Mouse (Mus musculus) common myeloid progenitor, adult 5-6 weeks (primary cell): ENCODE results near the gene Ptger3. TPM values are rescaled to one million over a fixed set of nuclear protein-coding genes. Genes with fewer than 3 reads are reported as not detected.

Experiments used
- ATAC-seq: replicated peaks from 2 replicates; pipeline ENCODE4 v1.8.0; 2016; ENCODE audit warnings: low read depth, mild to moderate bottlenecking, moderate TSS enrichment, inconsistent platforms; ENCODE audit not compliant: poor library complexity, severe bottlenecking
- total RNA-seq: library from RNA; stranded (forward); fragments of 200-1000, 187-1606 nt; gene quantifications from 2 replicates; pipeline ENCODE4 v1.2.3, GENCODE M21; 2017

The Ptger3 gene
- total RNA-seq, 1 experiment from 2014 or later, result 25.3 TPM

GRCm38 (mm10) chr3:157688419-157689162 lies 121.9 kb downstream of the Ptger3 start:
- no peak for ATAC-seq

Other genes starting within 250 kb of the Ptger3 start
- gene Zranb2, start 32.7 kb upstream of the Ptger3 start, total RNA-seq, result 261 and 353 TPM in 2 replicates